Mouse (Mus musculus) liver, embryonic 12.5 days (tissue): ENCODE measurements around the gene Adam1a. TPM values are rescaled to one million over a fixed set of nuclear protein-coding genes. Genes with fewer than 3 reads are reported as not detected.
"Not testable (repeated sequence)": the region's sequence is repeated elsewhere in the genome, so short reads cannot be mapped to it uniquely, and the experiment has no call there.

ENCODE experiments used
- ATAC-seq: fragments of 200-750 bp; cut with Nextera tagmentation; 2 replicates; pipeline ENCODE4 v1.8.0; 2017; ENCODE audit warnings: moderate number of reproducible peaks, mild to moderate bottlenecking, moderate library complexity
- H3K27ac ChIP-seq: fragments of 300-500 bp; sonication (generic); 2 replicates; pipeline ENCODE4 v1.5.1; 2016; ENCODE audit warnings: mild to moderate bottlenecking
- H3K27me3 ChIP-seq: fragments of 300-500 bp; sonication (generic); replicated peaks from 2 replicates; pipeline ENCODE4 v1.6.1; 2016; ENCODE audit warnings: mild to moderate bottlenecking, moderate library complexity
- H3K36me3 ChIP-seq: fragments of 300-500 bp; sonication (generic); 2 replicates; pipeline ENCODE4 v1.6.1; 2016; ENCODE audit warnings: mild to moderate bottlenecking, moderate library complexity
- H3K4me1 ChIP-seq: fragments of 300-500 bp; sonication (generic); 2 replicates; pipeline ENCODE4 v1.6.1; 2016
- H3K4me2 ChIP-seq: fragments of 300-500 bp; sonication (generic); 2 replicates; pipeline ENCODE4 v1.6.1; 2016; ENCODE audit warnings: mild to moderate bottlenecking, moderate library complexity
- H3K4me3 ChIP-seq: fragments of 300-500 bp; sonication (generic); 2 replicates; pipeline ENCODE4 v1.5.1; 2016; ENCODE audit warnings: mild to moderate bottlenecking, moderate library complexity
- H3K9ac ChIP-seq: fragments of 300-500 bp; sonication (generic); 2 replicates; pipeline ENCODE4 v1.6.1; 2016; ENCODE audit warnings: mild to moderate bottlenecking, moderate library complexity
- H3K9me3 ChIP-seq: fragments of 300-500 bp; sonication (generic); replicated peaks from 2 replicates; pipeline ENCODE4 v1.6.1; 2016; ENCODE audit warnings: mild to moderate bottlenecking, moderate library complexity
- WGBS: fragments of 180-500 bp; shearing (Covaris S2); methylation state at CpG from one replicate; pipeline ENCODE4 v1.1.7; 2016; ENCODE audit not compliant: insufficient replicate concordance; 5-methylcytosine and 5-hydroxymethylcytosine counted together
- polyA plus RNA-seq: library from polyadenylated mRNA; unstranded; fragments of >200 nt; fragmentation: Nextera tagmentation; extraction: Ambion mirVana; gene quantifications from 2 replicates; pipeline ENCODE4 v1.2.1, GENCODE M21; 2016

Adam1a gene
- polyA plus RNA-seq, 1 experiment from 2014 or later = 0.54 TPM

- Histone ChIP-seq H3K4me2 (no peak overlapping the region), H3K9ac (no peak overlapping the region), H3K27ac (no peak overlapping the region), H3K27me3 (no peaks in the 10 kb centered on the region), H3K9me3 (no peaks in the 10 kb centered on the region), H3K4me1 (no peaks in the 10 kb centered on the region), H3K4me3 (no peak overlapping the region), H3K36me3 (peaks cover 88% of the 10 kb centered on the region)
- no peak for ATAC-seq
- WGBS = 90% methylated on average over 7 of the region's 7 CpGs
These were observed 18.8 kb downstream of the Adam1a start for GRCm38 (mm10) chr5:121526526-121526925.

- Histone ChIP-seq H3K9me3 (no peaks in the 10 kb centered on the region), H3K9ac (no peak overlapping the region), H3K4me1 (no peaks in the 10 kb centered on the region), H3K36me3 (peaks cover 88% of the 10 kb centered on the region), H3K4me3 (no peak overlapping the region), H3K27ac (no peak overlapping the region), H3K4me2 (no peak overlapping the region), H3K27me3 (no peaks in the 10 kb centered on the region)
- no peak for ATAC-seq
- WGBS = 90% methylated on average over 14 of the region's 14 CpGs
These were observed 19.4 kb downstream of the Adam1a start for GRCm38 (mm10) chr5:121525774-121526450.

- WGBS = 39% methylated on average over 12 of the region's 17 CpGs
- H3K4me3 ChIP-seq, ATAC-seq, H3K9me3 ChIP-seq, H3K4me2 ChIP-seq, H3K9ac ChIP-seq, H3K4me1 ChIP-seq, H3K27me3 ChIP-seq, H3K27ac ChIP-seq: not testable (repeated sequence)
- H3K36me3 ChIP-seq = peaks cover 50% of the 10 kb centered on the region
These were observed 25.5 kb downstream of the Adam1a start for GRCm38 (mm10) chr5:121519758-121520157.

GRCm38 (mm10) chr5:121518983-121519382, 26.3 kb downstream of the Adam1a start:
- 73% methylated on average over 9 of the region's 9 CpGs for WGBS
- H3K27ac ChIP-seq = no peak overlapping the region
- H3K4me3 ChIP-seq = no peak overlapping the region
- H3K36me3 ChIP-seq = peaks cover 42% of the 10 kb centered on the region
- H3K9me3 ChIP-seq = no peaks in the 10 kb centered on the region
- no peak overlapping the region for H3K9ac ChIP-seq
- ATAC-seq = no peak
- H3K4me1 ChIP-seq = no peaks in the 10 kb centered on the region
- H3K27me3 ChIP-seq = no peaks in the 10 kb centered on the region
- no peak overlapping the region for H3K4me2 ChIP-seq

GRCm38 (mm10) chr5:121510009-121510408, 35.3 kb downstream of the Adam1a start:
- no peaks in the 10 kb centered on the region for H3K9me3 ChIP-seq
- no peaks in the 10 kb centered on the region for H3K36me3 ChIP-seq
- ATAC-seq = no peak
- no peak overlapping the region for H3K9ac ChIP-seq
- WGBS = 68% methylated on average over 7 of the region's 7 CpGs
- H3K4me1 ChIP-seq = no peaks in the 10 kb centered on the region
- H3K4me3 ChIP-seq = no peak overlapping the region
- H3K27me3 ChIP-seq = 0 out of 2 replicates have a peak, but pooled peaks cover 3% of the 10 kb centered on the region
- H3K27ac ChIP-seq = no peak overlapping the region
- no peak overlapping the region for H3K4me2 ChIP-seq

- Histone ChIP-seq H3K27ac (no peak overlapping the region), H3K27me3 (0 out of 2 replicates have a peak, but pooled peaks cover 3% of the 10 kb centered on the region), H3K4me1 (no peaks in the 10 kb centered on the region), H3K9me3 (no peaks in the 10 kb centered on the region), H3K9ac (no peak overlapping the region), H3K4me3 (no peak overlapping the region), H3K4me2 (no peak overlapping the region), H3K36me3 (no peaks in the 10 kb centered on the region)
- no peak for ATAC-seq
- WGBS = 38% methylated on average over 1 of the region's 1 CpGs
These were observed 38.4 kb downstream of the Adam1a start for GRCm38 (mm10) chr5:121506846-121507245.

- Histone ChIP-seq H3K27me3 (peaks cover 4% of the 10 kb centered on the region; the same call in 1 of the 2 replicates), H3K4me1 (peaks cover 14% of the 10 kb centered on the region), H3K9me3 (no peaks in the 10 kb centered on the region), H3K27ac (no peak within 1 kb of the TSS), H3K4me2 (no peak within 1 kb of the TSS), H3K9ac (no peak within 1 kb of the TSS), H3K36me3 (no peaks in the 10 kb centered on the region), H3K4me3 (no peak within 1 kb of the TSS)
- no peak for ATAC-seq
- WGBS = 72% methylated on average over 3 of the region's 3 CpGs
These were observed 42.1 kb downstream of the Adam1a start, which contains the start of gene Adam1b for GRCm38 (mm10) chr5:121503231-121503630. Adam1b (minus strand) TSS chr5:121503435.

- H3K4me3 ChIP-seq, H3K27me3 ChIP-seq, H3K9me3 ChIP-seq, H3K27ac ChIP-seq, H3K9ac ChIP-seq, H3K36me3 ChIP-seq: not testable (repeated sequence)
- ATAC-seq = peak; percentile 47; the same call in 1 of the 2 replicates
- Histone ChIP-seq H3K4me2 (peak overlapping the region; percentile 41), H3K4me1 (peaks cover 14% of the 10 kb centered on the region)
- WGBS = 25% methylated on average over 10 of the region's 17 CpGs
These were observed 43.8 kb downstream of the Adam1a start for GRCm38 (mm10) chr5:121501424-121501996.

- 25% methylated on average over 7 of the region's 7 CpGs for whole genome bisulfite sequencing
- 0 out of 2 replicates have a peak, but pooled peaks have one; percentile 30 for ATAC-seq
- H3K36me3 ChIP-seq = no peaks in the 10 kb centered on the region
- H3K27ac ChIP-seq = no peak overlapping the region
- no peak overlapping the region for H3K9ac ChIP-seq
- H3K9me3 ChIP-seq = no peaks in the 10 kb centered on the region
- H3K4me3 ChIP-seq = no peak overlapping the region
- H3K4me1 ChIP-seq = peaks cover 14% of the 10 kb centered on the region
- H3K27me3 ChIP-seq = peaks cover 4% of the 10 kb centered on the region; the same call in 1 of the 2 replicates
- peak overlapping the region; percentile 41 for H3K4me2 ChIP-seq
These were observed 44.6 kb downstream of the Adam1a start for GRCm38 (mm10) chr5:121500719-121501118.

GRCm38 (mm10) chr5:121493305-121493704, 52.0 kb downstream of the Adam1a start:
- no peak for ATAC-seq

GRCm38 (mm10) chr5:121484801-121485200, 60.5 kb downstream of the Adam1a start:
- Histone ChIP-seq H3K27ac (no peak overlapping the region), H3K36me3 (no peaks in the 10 kb centered on the region), H3K4me2 (no peak overlapping the region), H3K4me1 (no peaks in the 10 kb centered on the region), H3K27me3 (peaks cover 7% of the 10 kb centered on the region; the same call in 1 of the 2 replicates), H3K4me3 (no peak overlapping the region), H3K9me3 (no peaks in the 10 kb centered on the region), H3K9ac (no peak overlapping the region)
- 61% methylated on average over 5 of the region's 5 CpGs for WGBS
- ATAC-seq = no peak

More at GRCm38 (mm10) chr5:121493305-121493704, 52.0 kb downstream of the Adam1a start:
- no peaks in the 10 kb centered on the region for H3K4me1 ChIP-seq
- H3K27me3 ChIP-seq = peaks cover 7% of the 10 kb centered on the region; the same call in 1 of the 2 replicates
- H3K27ac ChIP-seq = no peak overlapping the region
- no peak overlapping the region for H3K4me3 ChIP-seq
- H3K36me3 ChIP-seq = no peaks in the 10 kb centered on the region
- H3K9ac ChIP-seq = no peak overlapping the region
- WGBS = 62% methylated on average over 8 of the region's 8 CpGs
- H3K9me3 ChIP-seq = no peaks in the 10 kb centered on the region
- H3K4me2 ChIP-seq = no peak overlapping the region

GRCm38 (mm10) chr5:121477680-121478079, 67.6 kb downstream of the Adam1a start:
- Histone ChIP-seq H3K27ac (no peak overlapping the region), H3K36me3 (no peaks in the 10 kb centered on the region), H3K27me3 (0 out of 2 replicates have a peak, but pooled peaks cover 7% of the 10 kb centered on the region), H3K9ac (no peak overlapping the region), H3K4me1 (peaks cover 37% of the 10 kb centered on the region), H3K9me3 (no peaks in the 10 kb centered on the region), H3K4me2 (no peak overlapping the region), H3K4me3 (no peak overlapping the region)
- 37% methylated on average over 3 of the region's 3 CpGs for WGBS
- no peak for ATAC-seq
